Mouse (Mus musculus) erythroblast, adult 5-6 weeks (primary cell): Measurements from ENCODE around the gene Serpinf2. TPM values are rescaled to one million over a fixed set of nuclear protein-coding genes. Genes with fewer than 3 reads are reported as not detected.
A peak's percentile ranks its signal among the peaks of the same experiment; 100 is the strongest.

Experiments
- ATAC-seq: replicated peaks from 2 replicates; pipeline ENCODE4 v1.8.0; 2016; ENCODE audit warnings: moderate number of reproducible peaks, mild to moderate bottlenecking, moderate TSS enrichment, inconsistent platforms; ENCODE audit not compliant: poor library complexity, low FRiP score, severe bottlenecking
- total RNA-seq, 2 experiments: library from RNA; stranded (forward) in 1 of 2; stranded (reverse) in 1 of 2; fragments of 150-400 nt in 1 of 2; fragments of 200-764, 138-1000 nt in 1 of 2; gene quantifications; 2 replicates each; pipeline versions ENCODE4 v1.2.3 to v1.2.4; 2015 to 2017; ENCODE audit warnings: low replicate concordance in 2 of 2

Serpinf2 gene
- total RNA-seq, 2 experiments from 2014 or later = 0.94 TPM; not detected in 1

DNA sequence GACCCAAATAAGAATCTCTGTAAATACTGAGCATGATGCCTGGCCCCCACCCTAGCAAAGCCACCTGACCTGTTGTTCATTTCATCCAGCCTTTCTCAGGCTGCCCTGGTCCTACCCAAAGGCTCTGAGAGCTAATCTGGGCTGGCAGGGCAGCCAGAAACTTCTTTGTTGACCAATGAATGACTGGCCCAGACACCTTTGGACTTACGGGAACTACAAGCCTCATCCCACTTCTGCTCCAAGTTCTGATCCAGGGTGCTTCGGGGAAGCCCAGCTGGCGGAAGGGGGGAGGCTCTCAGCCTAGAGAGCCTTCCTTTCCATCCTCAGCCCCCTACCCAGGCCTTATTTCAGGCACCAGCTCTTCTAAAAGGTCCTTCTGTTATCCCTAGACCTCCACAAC lies 587 bp downstream of the Serpinf2 start:
- no peak for ATAC-seq

DNA sequence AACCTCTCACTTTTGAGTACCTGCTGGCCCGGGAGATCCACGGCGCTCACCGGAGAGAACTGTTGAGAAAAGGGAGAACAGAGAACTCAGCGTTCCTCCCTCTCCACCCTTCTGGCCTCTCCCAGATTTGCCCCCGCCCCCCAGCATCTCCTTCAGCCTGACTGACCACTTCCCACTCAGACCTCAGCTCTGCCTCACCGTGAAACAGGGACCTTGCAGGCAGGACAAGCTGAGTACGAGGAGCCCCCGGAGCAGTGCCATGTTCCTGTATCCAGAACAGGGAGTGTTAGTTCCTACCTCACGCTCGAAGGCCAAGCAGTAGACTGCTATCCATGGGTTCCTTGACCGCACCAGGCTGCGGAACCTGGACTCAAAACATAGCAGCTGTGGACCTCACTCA lies 1.2 kb downstream of the Serpinf2 start:
- ATAC-seq = no peak

DNA sequence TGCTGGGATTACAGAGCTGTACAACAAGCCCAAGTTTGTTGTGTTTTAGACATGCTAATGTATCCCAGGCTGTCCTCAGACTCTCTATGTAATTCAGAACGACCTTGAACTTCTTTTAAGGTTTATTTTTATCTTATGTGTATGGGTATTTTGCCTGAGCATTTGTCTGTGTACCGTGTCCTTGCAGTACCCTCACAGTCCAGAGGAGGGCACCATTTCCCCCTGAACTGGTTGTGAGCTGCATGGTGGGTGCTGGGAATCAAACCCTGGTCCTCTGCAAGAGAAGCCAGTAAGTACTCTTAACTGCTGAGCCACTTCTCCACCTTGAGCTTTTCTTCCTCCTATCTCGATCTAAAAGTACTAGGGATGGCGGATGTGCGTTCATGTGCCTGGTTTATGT lies 5.3 kb downstream of the Serpinf2 start:
- ATAC-seq = no peak

DNA sequence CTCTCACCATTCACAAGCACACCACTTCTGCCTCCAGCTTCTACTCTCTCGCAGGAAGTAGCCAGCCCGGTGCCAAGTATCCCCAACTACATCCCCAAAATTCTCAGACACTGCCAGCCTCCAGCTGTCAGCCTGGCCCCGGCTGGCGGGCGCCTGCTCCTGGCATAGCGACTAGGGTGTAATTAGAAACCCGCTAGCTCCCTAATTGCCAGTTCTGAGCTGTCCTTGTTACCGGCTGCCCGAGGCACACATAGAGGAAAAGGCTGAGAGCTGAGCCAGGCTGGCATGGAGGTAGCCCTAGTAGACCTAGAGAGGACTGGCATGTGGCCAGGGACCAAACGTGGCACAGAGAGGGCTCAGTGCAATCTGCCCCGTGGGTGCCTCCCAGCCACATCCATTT lies 8.1 kb downstream of the Serpinf2 start:
- ATAC-seq = no peak

DNA sequence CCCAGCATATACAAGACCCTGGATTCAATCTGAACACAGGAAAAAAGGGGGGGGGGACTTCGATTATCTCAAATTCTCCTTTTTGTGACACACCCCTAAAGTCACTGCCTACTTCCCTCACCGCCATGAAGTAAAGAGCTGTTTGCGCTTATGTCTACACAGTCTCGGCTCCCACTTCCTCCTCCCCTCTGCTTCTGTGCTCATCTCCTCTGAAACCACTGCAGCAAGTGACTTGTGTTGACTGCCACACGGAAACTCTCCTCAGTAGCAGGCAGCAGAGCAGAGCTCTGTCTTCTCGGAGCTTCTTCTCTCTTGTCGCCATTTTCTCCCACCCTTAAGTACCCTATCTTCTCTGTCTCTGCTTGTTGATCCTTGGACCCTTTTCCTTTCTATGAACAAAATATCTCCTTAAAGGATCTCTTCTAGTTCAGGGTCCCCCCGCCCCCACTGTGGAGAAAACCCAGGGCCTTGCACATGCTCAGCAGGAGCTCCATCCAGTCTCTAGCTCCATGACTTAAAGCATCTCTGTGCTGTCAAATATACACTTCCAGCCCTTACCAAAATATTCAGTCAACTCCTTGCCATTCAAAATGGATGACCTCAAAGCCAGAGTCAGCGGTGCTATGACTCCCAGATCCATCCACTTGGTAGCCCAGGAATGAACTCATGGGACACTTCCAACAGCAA lies 10.2 kb downstream of the Serpinf2 start:
- no peak for ATAC-seq

DNA sequence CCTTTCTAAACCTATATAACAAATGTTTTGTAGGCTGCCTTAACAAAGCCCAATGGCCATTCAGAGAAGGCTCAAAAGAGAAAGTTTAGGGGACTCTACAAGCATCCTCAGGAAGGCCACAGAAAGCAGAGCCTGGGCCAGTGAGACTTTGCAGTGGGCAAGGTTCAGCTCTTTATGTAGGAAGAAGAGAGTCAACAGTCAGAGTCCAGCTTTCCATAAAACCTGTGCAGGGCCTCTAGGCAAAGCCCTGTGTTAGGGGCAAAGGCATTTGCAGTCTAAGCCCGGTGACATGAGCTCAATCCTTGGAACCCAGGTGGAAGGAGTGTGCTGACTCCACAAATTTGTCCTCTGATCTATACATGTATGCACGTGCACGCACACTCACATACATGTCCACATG lies 14.9 kb downstream of the Serpinf2 start:
- no peak for ATAC-seq

DNA sequence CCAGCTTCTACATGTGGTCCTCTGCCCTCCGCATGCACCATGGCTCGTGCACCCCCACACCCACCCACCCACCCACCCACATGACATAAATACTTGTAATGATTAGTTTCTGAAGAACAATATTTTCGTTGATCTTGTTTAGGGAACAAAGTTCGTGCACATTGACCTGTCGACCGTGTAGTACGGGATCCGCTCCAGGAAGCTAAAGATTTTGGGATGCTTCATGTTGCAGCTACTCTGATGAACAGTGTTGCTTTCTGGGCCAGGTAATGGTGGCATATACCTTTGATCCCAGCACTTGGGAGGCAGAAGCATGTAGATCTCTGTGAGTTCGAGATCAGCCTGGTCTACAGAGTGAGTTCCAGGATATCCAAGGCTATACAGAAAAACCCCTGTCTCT lies 15.4 kb downstream of the Serpinf2 start:
- no peak for ATAC-seq

DNA sequence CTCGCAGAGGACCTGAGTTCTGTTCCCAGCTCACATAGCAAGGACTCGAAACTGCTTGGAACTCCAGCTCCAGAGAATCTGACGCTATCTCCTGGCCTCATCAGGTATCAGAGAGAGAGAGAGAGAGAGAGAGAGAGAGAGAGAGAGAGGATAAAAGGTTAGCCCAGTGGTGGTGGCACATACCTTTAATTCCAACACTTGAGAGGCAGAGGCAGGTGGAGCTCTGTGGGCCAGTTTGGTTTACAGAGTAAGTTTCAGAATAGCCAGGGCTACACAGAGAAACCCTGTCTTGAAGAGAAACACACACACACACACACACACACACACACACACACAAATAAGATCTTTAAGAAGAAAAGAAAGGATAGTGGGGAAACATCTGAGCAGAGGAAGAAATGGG lies 16.3 kb downstream of the Serpinf2 start:
- no peak for ATAC-seq

DNA sequence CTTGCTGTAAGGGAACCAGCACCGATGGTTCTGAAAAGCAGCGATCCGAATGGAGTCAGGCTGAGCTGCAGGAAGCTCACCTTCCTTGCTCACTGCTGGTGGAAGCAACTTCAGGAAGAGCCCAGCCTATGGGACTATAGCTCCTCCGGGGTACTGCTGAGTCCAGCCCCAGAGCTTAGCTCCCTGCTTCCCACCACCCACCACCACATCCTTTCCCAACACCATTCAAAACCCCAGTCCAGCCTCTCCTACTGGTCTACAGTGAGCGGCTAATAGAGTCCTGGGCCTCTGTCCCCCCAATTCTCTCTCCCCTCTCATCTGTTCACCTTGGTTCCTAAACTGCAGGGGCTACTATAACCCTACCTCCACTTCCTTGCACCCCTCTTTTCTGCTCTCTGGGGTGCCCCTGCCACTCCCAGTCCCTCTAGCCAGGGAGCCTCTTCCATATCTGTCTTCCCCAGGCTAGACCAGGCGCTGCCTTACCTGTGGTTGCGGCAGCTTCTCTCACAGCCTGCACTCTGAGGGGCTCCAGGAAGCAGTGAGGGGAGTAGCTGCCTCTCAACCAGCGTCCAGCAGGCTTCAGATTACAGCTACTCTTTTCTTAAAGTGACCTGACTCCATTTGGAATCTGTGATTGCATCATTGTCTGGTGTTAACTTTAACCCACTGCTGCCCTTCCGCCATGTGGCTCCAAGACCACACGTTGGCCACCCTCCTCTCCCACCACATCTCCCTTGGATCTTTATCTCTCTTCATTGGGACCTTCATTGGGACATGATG lies 17.2 kb downstream of the Serpinf2 start, which contains the start of gene Serpinf1:
Serpinf1 (minus strand) TSS at position 689 of the 780 bp plus-strand sequence.
- ATAC-seq = no peak

DNA sequence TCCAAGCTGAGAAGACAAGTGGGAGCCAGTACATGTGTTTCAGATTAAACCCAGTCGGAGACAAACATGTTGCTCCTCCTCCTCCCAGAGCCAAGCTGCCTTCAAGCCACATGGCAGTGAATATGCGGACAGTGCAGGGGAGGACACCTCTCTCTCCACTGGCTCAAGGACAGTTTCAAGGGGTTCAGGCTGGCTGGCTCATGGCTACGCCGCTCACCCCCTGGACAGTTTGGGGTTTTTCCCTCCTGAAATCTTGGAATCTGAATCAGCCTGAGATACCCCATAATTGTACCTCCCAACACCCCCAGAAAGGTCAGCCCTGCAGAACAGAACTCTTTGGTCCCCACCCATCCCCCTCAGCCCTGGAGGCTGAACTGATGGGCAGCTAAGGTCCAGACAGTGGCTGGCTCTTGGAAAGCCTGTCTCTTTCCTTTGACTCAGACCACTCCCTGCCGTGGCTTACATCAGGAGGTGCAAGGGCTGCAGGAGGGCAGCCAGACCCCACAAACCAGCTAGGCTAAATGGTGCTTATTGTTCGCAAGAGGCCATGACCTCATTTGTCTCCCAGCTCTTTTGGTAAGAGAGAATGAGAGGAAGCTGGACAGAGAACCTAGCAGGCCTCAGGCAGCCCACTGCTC lies 17.9 kb downstream of the Serpinf2 start:
- no peak for ATAC-seq

DNA sequence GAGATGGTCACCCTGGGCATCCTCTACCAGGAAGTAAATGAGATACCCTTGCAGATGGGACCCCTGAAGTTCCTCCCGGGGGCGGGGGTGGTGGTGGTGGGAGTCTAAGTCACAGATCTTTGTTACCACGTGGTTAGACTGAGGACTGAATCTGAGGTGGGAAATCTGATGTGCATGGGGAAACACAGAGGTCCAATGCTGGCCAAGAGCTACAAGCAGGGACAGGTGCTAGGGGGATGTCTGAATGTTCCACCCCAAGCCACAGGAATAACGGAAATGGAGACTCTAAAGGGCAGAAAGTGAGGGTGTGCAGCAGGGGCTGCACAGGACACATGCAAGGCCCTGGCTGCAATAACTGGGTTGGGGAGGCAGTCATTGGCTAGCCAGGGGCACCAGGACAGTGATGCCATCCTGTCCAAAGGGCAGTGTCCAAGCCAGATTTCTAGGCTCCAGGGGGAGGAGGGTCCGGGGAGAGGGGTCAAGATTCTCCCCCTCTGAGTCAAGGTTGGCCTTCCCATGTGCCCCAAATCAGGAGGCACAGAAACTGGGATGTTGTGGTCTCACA lies 18.5 kb downstream of the Serpinf2 start:
- ATAC-seq = no peak

DNA sequence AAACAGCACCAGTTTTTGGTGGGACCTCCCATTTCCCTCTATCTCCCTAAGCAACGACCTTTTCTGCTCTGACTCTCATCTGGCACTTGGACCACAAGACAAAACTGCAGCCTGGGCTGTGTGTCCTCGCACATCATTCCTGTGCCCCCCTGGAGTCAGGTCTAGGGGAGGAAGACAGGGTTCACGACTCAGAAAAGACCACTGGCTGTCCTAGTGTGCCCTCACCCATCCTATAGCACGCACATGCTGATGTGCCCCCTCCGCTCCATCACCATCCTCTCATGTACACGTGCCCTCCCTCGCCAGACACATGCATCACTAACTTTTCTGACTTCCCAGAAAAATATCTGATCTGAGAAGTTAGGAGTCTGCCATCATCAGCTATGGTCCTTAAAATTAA lies 19.4 kb downstream of the Serpinf2 start:
- no peak for ATAC-seq

DNA sequence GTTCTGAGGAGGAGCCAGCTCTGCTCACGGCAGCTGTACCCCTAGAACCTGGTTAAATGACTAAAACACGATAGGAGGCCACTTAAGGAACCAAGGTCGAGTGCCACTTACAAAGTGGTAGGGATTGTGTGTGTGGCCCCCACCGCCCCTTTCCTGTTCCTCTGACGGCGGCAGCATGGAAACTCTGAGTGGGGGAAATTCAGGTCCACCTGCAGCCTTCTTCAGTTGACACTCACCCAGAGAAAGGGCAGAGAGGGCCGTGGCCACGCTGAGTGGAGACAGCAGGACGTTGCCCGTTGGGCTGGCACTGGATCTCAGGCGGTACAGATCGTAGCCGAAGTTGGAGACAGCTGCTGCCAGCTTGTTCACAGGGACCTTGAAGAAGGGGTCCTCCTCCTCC lies 23.4 kb downstream of the Serpinf2 start:
- ATAC-seq = no peak

DNA sequence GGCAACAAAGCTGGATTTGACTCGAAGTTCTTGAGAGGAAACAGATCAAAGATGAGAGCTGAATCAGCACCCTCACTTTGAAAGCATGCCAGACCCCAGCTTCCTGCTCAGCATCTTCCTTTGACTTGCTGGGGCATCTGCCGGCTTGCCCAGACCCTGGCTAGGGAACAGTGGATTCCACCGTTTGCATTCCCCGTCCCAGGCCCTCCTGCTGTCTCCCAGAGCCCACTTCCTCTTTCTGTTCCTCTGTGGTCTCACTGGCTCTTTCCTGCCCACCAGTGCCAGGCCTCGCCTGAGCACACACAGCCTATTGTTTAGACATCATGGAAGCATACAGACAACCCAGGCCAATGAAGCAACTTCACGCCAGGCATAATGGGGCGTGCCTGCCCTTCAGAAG lies 24.3 kb downstream of the Serpinf2 start:
- no peak for ATAC-seq

DNA sequence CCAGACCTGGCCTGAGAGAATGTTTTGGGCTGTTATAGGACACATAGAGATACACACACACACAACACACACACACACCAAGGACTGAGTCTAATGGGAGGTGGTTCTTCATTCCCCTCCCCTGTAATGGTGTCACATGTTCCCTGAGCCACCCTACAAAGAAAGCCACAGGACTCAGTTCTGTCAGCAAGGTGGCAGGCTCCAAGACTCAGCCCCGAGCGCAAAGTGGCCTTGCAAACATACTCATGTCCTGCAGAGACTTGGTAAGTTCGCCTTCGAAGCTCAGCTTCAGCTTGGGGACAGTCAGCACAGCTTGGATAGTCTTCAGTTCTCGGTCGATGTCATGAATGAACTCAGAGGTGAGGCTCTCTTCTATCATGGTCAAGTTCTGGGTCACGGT lies 28.8 kb downstream of the Serpinf2 start:
- no peak for ATAC-seq

DNA sequence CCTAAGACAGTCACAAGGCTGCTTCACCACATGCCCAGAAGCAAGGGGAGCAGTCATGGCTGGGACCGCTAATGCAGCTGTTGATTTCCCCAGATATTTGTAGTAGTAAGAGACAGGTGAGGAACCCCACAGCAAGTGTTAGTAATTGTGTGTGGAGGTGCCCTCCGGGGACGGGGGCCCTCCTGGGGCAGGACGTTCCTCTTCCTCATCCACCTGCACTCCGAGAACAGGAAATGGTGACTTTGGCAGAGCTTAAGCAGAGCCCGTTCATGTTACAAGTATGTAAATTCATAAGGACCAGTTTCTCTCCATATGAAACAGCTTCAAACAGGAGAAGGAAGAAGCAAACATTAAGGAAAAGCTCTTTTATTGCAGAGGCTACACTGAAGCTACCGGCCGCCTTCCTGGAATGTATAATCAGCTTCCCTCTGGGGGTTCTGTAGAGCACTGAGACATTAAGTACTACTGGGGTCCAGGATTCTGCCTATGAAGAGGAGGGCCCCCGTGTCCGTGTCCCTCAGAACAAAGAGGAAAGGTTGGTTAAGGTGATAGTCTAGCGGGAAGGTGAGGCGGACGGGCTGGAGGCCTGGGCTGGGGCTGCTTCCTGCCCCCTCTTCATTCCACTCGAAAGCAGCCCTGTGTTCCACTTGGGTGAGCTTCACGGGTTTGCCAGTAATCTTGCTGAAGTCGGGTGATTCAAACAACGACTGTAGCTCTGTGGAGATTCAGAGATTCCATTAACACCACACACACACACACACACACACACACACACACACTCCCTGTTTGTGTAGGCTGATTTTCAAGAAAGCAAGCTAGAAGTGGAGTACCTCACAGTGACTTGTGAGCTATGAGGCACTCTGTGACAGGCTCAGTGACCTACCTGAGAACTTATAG lies 29.5 kb downstream of the Serpinf2 start:
- ATAC-seq = no peak

DNA sequence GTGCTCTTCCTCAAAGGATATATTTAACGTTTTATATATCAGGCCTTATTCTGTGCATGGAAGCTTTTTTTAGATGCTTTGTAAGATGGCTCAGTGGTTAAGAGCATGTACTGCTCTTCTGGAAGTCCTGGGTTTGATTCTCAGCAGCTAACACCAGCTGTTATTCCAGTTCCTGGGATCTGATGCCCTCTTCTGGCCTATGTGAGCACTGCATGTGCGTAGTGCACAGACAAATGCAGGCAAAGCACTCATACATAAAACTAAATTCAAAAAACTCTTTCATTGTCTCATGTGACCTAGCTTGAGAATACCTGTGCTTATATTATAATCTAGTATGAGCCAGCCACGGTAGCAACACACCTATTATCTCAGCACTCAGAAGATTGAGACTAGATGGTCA lies 32.5 kb downstream of the Serpinf2 start:
- ATAC-seq = peak; percentile 78

DNA sequence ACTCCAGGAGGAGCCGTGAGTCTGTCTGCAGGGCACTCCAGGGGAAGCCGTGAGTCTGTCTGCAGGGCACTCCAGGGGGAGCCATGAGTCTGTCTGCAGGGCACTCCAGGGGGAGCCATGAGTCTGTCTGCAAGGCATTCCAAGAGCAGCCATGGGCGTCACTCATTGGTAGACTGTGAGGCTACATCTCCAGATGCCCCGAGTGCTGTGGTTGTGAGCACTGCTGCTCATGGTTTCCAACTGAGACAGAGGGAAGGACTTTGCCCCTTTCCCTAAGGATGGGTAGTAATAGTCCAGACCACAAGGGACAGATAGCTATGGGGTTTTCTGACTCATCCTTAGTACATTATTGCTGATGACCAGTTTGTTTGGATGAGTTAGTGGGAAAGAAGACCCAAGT lies 33.3 kb downstream of the Serpinf2 start:
- no peak for ATAC-seq

DNA sequence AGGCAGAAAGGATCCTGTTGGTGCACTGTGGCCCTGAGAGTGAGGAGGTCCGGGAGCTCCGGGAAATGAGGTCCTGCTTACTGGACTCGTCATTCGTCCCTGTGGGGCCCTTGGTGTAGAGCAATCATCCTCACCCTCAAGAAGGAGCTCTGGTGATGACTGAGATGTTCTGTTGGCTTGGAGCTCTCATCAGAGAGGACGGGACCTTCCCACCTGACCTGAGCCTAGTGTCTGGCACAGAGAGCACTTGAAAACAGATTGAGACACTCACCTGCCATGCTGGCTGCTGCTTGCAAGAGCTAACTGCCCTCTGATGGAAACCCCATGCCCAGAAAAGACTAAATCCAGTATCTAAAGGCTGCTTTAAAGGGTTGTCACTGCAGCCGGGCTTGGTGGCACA lies 34.6 kb downstream of the Serpinf2 start:
- no peak for ATAC-seq
